Mouse (Mus musculus): ENCODE measurements around the gene A530064D06Rik.
"Not testable (repeated sequence)": the region's sequence is repeated elsewhere in the genome, so short reads cannot be mapped to it uniquely, and the experiment has no call there.

Gene A530064D06Rik

GRCm38 (mm10) chr17:48167103-48167502, at the start of gene A530064D06Rik:
A530064D06Rik (minus strand) TSS chr17:48167275.
- not testable (repeated sequence) for DNase-seq (ENCODE audit: low spot score)

- peak; percentile 15 for DNase-seq (ENCODE audit: low spot score)
These were observed 48.4 kb upstream of the A530064D06Rik start for GRCm38 (mm10) chr17:48215429-48215828.

- DNase-seq (ENCODE audit: low spot score) = peak; percentile 29
These were observed 46.4 kb upstream of the A530064D06Rik start for GRCm38 (mm10) chr17:48213511-48213910.

GRCm38 (mm10) chr17:48212596-48212995, 45.5 kb upstream of the A530064D06Rik start:
- peak; percentile 30 for DNase-seq (ENCODE audit: low spot score)

- peak; percentile 38 for DNase-seq (ENCODE audit: low spot score)
These were observed 36.0 kb upstream of the A530064D06Rik start for GRCm38 (mm10) chr17:48203086-48203485.

GRCm38 (mm10) chr17:48192366-48192765, 25.3 kb upstream of the A530064D06Rik start:
- no peak for DNase-seq (ENCODE audit: low spot score)

GRCm38 (mm10) chr17:48185252-48185651, 18.2 kb upstream of the A530064D06Rik start:
- no peak for DNase-seq (ENCODE audit: low spot score)

GRCm38 (mm10) chr17:48157382-48158076, 9.5 kb downstream of the A530064D06Rik start:
- no peak for DNase-seq (ENCODE audit: low spot score)

GRCm38 (mm10) chr17:48146120-48146519, 21.0 kb downstream of the A530064D06Rik start, which contains the start of gene 9830107B12Rik:
9830107B12Rik (minus strand) TSS chr17:48146268.
- no peak for DNase-seq (ENCODE audit: low spot score)

GRCm38 (mm10) chr17:48132810-48133209, 34.3 kb downstream of the A530064D06Rik start:
- DNase-seq (ENCODE audit: low spot score) = no peak

GRCm38 (mm10) chr17:48120456-48120855, 46.6 kb downstream of the A530064D06Rik start:
- DNase-seq (ENCODE audit: low spot score) = no peak

GRCm38 (mm10) chr17:48119656-48120055, 47.4 kb downstream of the A530064D06Rik start:
- DNase-seq (ENCODE audit: low spot score) = peak; percentile 93

- DNase-seq (ENCODE audit: low spot score) = no peak
These were observed 48.5 kb downstream of the A530064D06Rik start for GRCm38 (mm10) chr17:48118570-48118969.

- DNase-seq (ENCODE audit: low spot score) = peak; percentile 76
These were observed 56.4 kb downstream of the A530064D06Rik start for GRCm38 (mm10) chr17:48110547-48111287.

GRCm38 (mm10) chr17:48108520-48108919, 58.6 kb downstream of the A530064D06Rik start:
- DNase-seq (ENCODE audit: low spot score) = no peak

GRCm38 (mm10) chr17:48107862-48108261, 59.2 kb downstream of the A530064D06Rik start:
- DNase-seq (ENCODE audit: low spot score) = no peak

- DNase-seq (ENCODE audit: low spot score) = no peak
These were observed 59.7 kb downstream of the A530064D06Rik start for GRCm38 (mm10) chr17:48107333-48107732.

GRCm38 (mm10) chr17:48100441-48101417, 66.3 kb downstream of the A530064D06Rik start:
- peak; percentile 90 for DNase-seq (ENCODE audit: low spot score)

- no peak for DNase-seq (ENCODE audit: low spot score)
These were observed 67.8 kb downstream of the A530064D06Rik start for GRCm38 (mm10) chr17:48099312-48099711.

Measured in testis, postnatal 10 days (tissue).